8 mouse cellular contexts compared by ENCODE assay signal in the genomic region with DNA sequence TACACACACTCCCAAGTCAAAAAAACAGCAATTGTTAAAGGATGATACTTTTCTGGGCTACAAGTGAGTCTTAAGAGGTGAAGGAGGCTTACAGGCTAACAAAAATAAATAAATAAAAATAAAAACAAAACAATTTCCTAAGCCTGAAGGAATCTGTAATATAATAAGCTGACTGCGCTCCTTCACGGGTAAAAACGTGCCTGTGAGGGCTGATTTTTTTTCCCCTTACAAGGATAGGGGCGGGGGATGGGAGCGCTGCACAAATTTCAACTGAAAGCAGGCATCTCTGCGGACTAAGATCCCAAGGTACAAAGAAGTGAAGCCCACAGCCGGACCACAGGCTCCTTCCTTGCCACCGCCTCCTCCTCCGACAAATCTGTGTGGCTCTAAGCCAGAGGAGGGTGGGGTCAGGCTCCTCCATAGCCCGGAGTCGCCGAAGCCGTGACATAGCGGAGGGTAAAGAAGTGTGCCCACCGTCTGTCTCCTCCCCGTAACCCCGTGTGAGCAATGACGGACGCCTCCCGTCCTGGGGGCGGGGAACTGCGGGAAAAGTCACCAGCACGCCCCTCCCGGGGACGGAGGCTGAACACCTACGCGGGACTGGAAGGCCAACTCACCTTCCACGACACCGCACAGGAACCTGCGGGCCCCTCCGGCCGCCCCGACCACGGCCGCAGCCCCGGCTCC. TPM values are rescaled to one million over a fixed set of nuclear protein-coding genes. Genes with fewer than 3 reads are reported as not detected.
DNase-seq lines count a peak whose midpoint lies in the region; ATAC-seq and TF ChIP-seq lines count a peak whose summit lies in the region.

No protein-coding gene starts in this region.

- H3K4me1 ChIP-seq in heart, embryonic 13.5 days = peaks cover 35% of the 10 kb centered on the region
- H3K4me1 ChIP-seq in kidney, postnatal 0 days (replicated peaks; ENCODE audit: insufficient read depth, low read length) = peaks cover 14% of the 10 kb centered on the region
- peaks cover 4% of the 10 kb centered on the region for H3K4me1 ChIP-seq in liver, adult 2 months (ENCODE audit: control insufficient read depth, insufficient read depth, low read length)

- H3K27ac ChIP-seq in heart, embryonic 13.5 days (replicated peaks) = peak overlapping the region; percentile 96
- H3K27ac ChIP-seq in kidney, postnatal 0 days = peak overlapping the region; percentile 99
- peak overlapping the region; percentile 92 for H3K27ac ChIP-seq in liver, adult 2 months (replicated peaks; ENCODE audit: insufficient read depth, low read depth, low read length)

- DNase-seq in brain, embryonic 14.5 days (ENCODE audit: low read depth) = peak; percentile 82
- peak; percentile 79 for DNase-seq in kidney, postnatal 0 days (ENCODE audit: low spot score)
- DNase-seq in liver, adult 2 months (ENCODE audit: extremely low read depth, low read depth, low spot score) = peak; percentile 46
- peak; percentile 55 for DNase-seq in splenic B cell, adult 2 months (ENCODE audit: low read depth, low spot score)

- ATAC-seq in erythroblast, adult 5-6 weeks (replicated peaks; ENCODE audit: low FRiP score, poor library complexity, severe bottlenecking) = peak; percentile 77
- peak; percentile 39 for ATAC-seq in heart, embryonic 13.5 days (ENCODE audit: extremely low read depth, insufficient number of reproducible peaks, low FRiP score, low TSS enrichment)
- ATAC-seq in kidney, postnatal 0 days (replicated peaks; ENCODE audit: low FRiP score, low read depth) = peak; percentile 67
- peak; percentile 21; the same call in 1 of the 2 replicates for ATAC-seq in monocyte, adult 5-6 weeks (replicated peaks; ENCODE audit: insufficient number of reproducible peaks, low FRiP score, low TSS enrichment, poor library complexity, severe bottlenecking)

- H3K4me3 ChIP-seq in C2C12 (ENCODE audit: insufficient read depth, poor library complexity, severe bottlenecking) = peak overlapping the region; percentile 87
- peak overlapping the region; percentile 83 for H3K4me3 ChIP-seq in heart, embryonic 13.5 days
- H3K4me3 ChIP-seq in kidney, postnatal 0 days (replicated peaks; ENCODE audit: low read depth, low read length) = peak overlapping the region; percentile 92
- peak overlapping the region; percentile 99 for H3K4me3 ChIP-seq in liver, adult 2 months (ENCODE audit: insufficient read depth, low read depth, low read length)

- peaks cover 58% of the 10 kb centered on the region for H3K79me2 ChIP-seq in C2C12 (ENCODE audit: control insufficient read depth, insufficient read depth)
- H3K79me2 ChIP-seq in liver, adult 2 months (ENCODE audit: control insufficient read depth, insufficient read depth, low read length) = peaks cover 25% of the 10 kb centered on the region

- peak overlapping the region; percentile 95 for H3K9ac ChIP-seq in heart, embryonic 13.5 days
- peak overlapping the region; percentile 94 for H3K9ac ChIP-seq in kidney, postnatal 0 days (ENCODE audit: low read depth, low read length)
- peak overlapping the region; percentile 97 for H3K9ac ChIP-seq in liver, adult 2 months (ENCODE audit: low read depth, low read length)

- H3ac ChIP-seq in C2C12 (ENCODE audit: control insufficient read depth, insufficient read length, low read depth) = peak overlapping the region; percentile 89

- no peak for TF ChIP-seq POLR2A in brain, embryonic 14.5 days (IDR thresholded peaks at IDR 0.05; ENCODE audit: borderline replicate concordance, extremely low read depth, insufficient read depth, insufficient read length, poor library complexity, severe bottlenecking)
- no peak for TF ChIP-seq POLR2A in liver, adult 2 months (IDR thresholded peaks at IDR 0.05; ENCODE audit: extremely low read depth, insufficient read depth, low read length)

- H3K79me3 ChIP-seq in C2C12 (ENCODE audit: low read depth) = peaks cover 53% of the 10 kb centered on the region

- no peaks in the 10 kb centered on the region for H3K27me3 ChIP-seq in C2C12 (ENCODE audit: control insufficient read depth, insufficient read depth, insufficient read length)
- no peaks in the 10 kb centered on the region for H3K27me3 ChIP-seq in heart, embryonic 13.5 days (replicated peaks)
- no peaks in the 10 kb centered on the region for H3K27me3 ChIP-seq in kidney, postnatal 0 days (ENCODE audit: insufficient read depth, low read length)
- no peaks in the 10 kb centered on the region for H3K27me3 ChIP-seq in liver, adult 2 months (ENCODE audit: control insufficient read depth, insufficient read depth, low read length)
- no peaks in the 10 kb centered on the region for H3K27me3 ChIP-seq in splenic B cell, adult 2 months (ENCODE audit: control insufficient read depth, insufficient read depth, low read length, poor library complexity, severe bottlenecking)

- WGBS in heart, embryonic 13.5 days = under 1% methylated on average over 36 of the region's 36 CpGs
- 0% methylated on average over 36 of the region's 36 CpGs for WGBS in kidney, postnatal 0 days
- WGBS in liver, adult 2 months = under 1% methylated on average over 36 of the region's 36 CpGs

- H3K36me3 ChIP-seq in C2C12 (ENCODE audit: control insufficient read depth, insufficient read depth) = peaks cover 31% of the 10 kb centered on the region
- peaks cover 37% of the 10 kb centered on the region for H3K36me3 ChIP-seq in heart, embryonic 13.5 days
- peaks cover 14% of the 10 kb centered on the region for H3K36me3 ChIP-seq in kidney, postnatal 0 days (ENCODE audit: insufficient read depth, low read length)
- peaks cover 12% of the 10 kb centered on the region; the same call in 1 of the 2 replicates for H3K36me3 ChIP-seq in liver, adult 2 months (ENCODE audit: control insufficient read depth, insufficient read depth, low read length)
- H3K36me3 ChIP-seq in splenic B cell, adult 2 months (ENCODE audit: control insufficient read depth, insufficient read depth, low read length, poor library complexity, severe bottlenecking) = no peaks in the 10 kb centered on the region

- no peak for TF ChIP-seq CTCF in C2C12 (IDR thresholded peaks at IDR 0.05; ENCODE audit: control insufficient read depth, insufficient read depth, insufficient read length)
- no peak for TF ChIP-seq CTCF in brain, embryonic 14.5 days (IDR thresholded peaks at IDR 0.05; ENCODE audit: borderline replicate concordance, extremely low read depth, insufficient read depth, insufficient read length)
- no peak for TF ChIP-seq CTCF in kidney, postnatal 0 days (IDR thresholded peaks at IDR 0.05; ENCODE audit: low read depth)
- TF ChIP-seq CTCF in liver, adult 2 months (IDR thresholded peaks at IDR 0.05; ENCODE audit: low read depth, low read length) = no peak

- no peaks in the 10 kb centered on the region for H3K9me3 ChIP-seq in heart, embryonic 13.5 days
- no peaks in the 10 kb centered on the region for H3K9me3 ChIP-seq in kidney, postnatal 0 days (replicated peaks; ENCODE audit: low read length)

- H3K4me2 ChIP-seq in heart, embryonic 13.5 days = peak overlapping the region; percentile 73
- H3K4me2 ChIP-seq in kidney, postnatal 0 days (ENCODE audit: low read length) = peak overlapping the region; percentile 66

TF ChIP-seq in C2C12, 6 proteins besides CTCF, POLR2A, EP300 and RAD21 (continues in another document):
- TF ChIP-seq MAX (IDR thresholded peaks at IDR 0.05) (no peak), USF1 (IDR thresholded peaks at IDR 0.05; ENCODE audit: low read depth) (no peak), FOSL1 (IDR thresholded peaks at IDR 0.05; ENCODE audit: insufficient read depth, low read length, poor library complexity, severe bottlenecking) (no peak)

RNA-seq across cellular contexts. Expression of a gene that starts 1.2 kb away (rescaled TPM):
- polyA plus RNA-seq in C2C12 (2012; fragmentation: generic; extraction: Trizol) = 12.1 TPM
- 125 and 156 TPM in 2 replicates for polyA plus RNA-seq in brain, embryonic 14.5 days (2012; rRNA removed)
- total RNA-seq in erythroblast, adult 5-6 weeks (2015; ENCODE audit: low replicate concordance) = 124 and 142 TPM in 2 replicates
- 257 and 309 TPM in 2 replicates for total RNA-seq in erythroblast, adult 5-6 weeks (2017; ENCODE audit: low replicate concordance)
- polyA plus RNA-seq in heart, embryonic 13.5 days (2015; fragmentation: Nextera tagmentation; extraction: Ambion mirVana) = 32.6 and 33.4 TPM in 2 replicates
- polyA plus RNA-seq in kidney, postnatal 0 days (2015; fragmentation: Nextera tagmentation; extraction: Ambion mirVana) = 32.8 and 33.0 TPM in 2 replicates
- total RNA-seq in liver, adult 2 months (2014; rRNA removed) = 44.3 and 51.1 TPM in 2 replicates
- polyA plus RNA-seq in liver, adult 2 months (2012; rRNA removed) = 9.4 and 11.1 TPM in 2 replicates
- total RNA-seq in monocyte, adult 5-6 weeks (2017) = 301 to 380 TPM (median 322 TPM) in 3 replicates

RNA-seq across cellular contexts. Expression of a gene that starts 33.1 kb away (rescaled TPM):
- polyA plus RNA-seq in C2C12 (2012; fragmentation: generic; extraction: Trizol) = 175 TPM
- 50.0 and 70.1 TPM in 2 replicates for polyA plus RNA-seq in brain, embryonic 14.5 days (2012; rRNA removed)
- total RNA-seq in erythroblast, adult 5-6 weeks (2015; ENCODE audit: low replicate concordance) = 11.1 and 12.3 TPM in 2 replicates
- 9.4 and 22.3 TPM in 2 replicates for total RNA-seq in erythroblast, adult 5-6 weeks (2017; ENCODE audit: low replicate concordance)
- 9.9 and 11.2 TPM in 2 replicates for polyA plus RNA-seq in heart, embryonic 13.5 days (2015; fragmentation: Nextera tagmentation; extraction: Ambion mirVana)
- polyA plus RNA-seq in kidney, postnatal 0 days (2015; fragmentation: Nextera tagmentation; extraction: Ambion mirVana) = 16.7 and 18.0 TPM in 2 replicates
- total RNA-seq in liver, adult 2 months (2014; rRNA removed) = 23.0 and 29.1 TPM in 2 replicates
- 31.7 and 32.2 TPM in 2 replicates for polyA plus RNA-seq in liver, adult 2 months (2012; rRNA removed)
- 33.8 to 73.5 TPM (median 54.3 TPM) in 3 replicates for total RNA-seq in monocyte, adult 5-6 weeks (2017)

RNA-seq across cellular contexts. Expression of a gene that starts 33.4 kb away (rescaled TPM):
- polyA plus RNA-seq in C2C12 (2012; fragmentation: generic; extraction: Trizol) = not detected
- 9.0 and 10.2 TPM in 2 replicates for polyA plus RNA-seq in brain, embryonic 14.5 days (2012; rRNA removed)
- total RNA-seq in erythroblast, adult 5-6 weeks (2015; ENCODE audit: low replicate concordance) = not detected in 2 replicates
- 0.98 TPM in 1 of 2 replicates, not detected in the other for total RNA-seq in erythroblast, adult 5-6 weeks (2017; ENCODE audit: low replicate concordance)
- polyA plus RNA-seq in heart, embryonic 13.5 days (2015; fragmentation: Nextera tagmentation; extraction: Ambion mirVana) = 0.66 and 0.76 TPM in 2 replicates
- polyA plus RNA-seq in kidney, postnatal 0 days (2015; fragmentation: Nextera tagmentation; extraction: Ambion mirVana) = 1.5 and 1.6 TPM in 2 replicates
- not detected in 2 replicates for total RNA-seq in liver, adult 2 months (2014; rRNA removed)
- 0.02 and 0.04 TPM in 2 replicates for polyA plus RNA-seq in liver, adult 2 months (2012; rRNA removed)
- total RNA-seq in monocyte, adult 5-6 weeks (2017) = not detected in 3 replicates

RNA-seq across cellular contexts. Expression of a gene that starts 39.7 kb away (rescaled TPM):
- not detected for polyA plus RNA-seq in C2C12 (2012; fragmentation: generic; extraction: Trizol)
- 1.8 and 2.0 TPM in 2 replicates for polyA plus RNA-seq in brain, embryonic 14.5 days (2012; rRNA removed)
- not detected in 2 replicates for total RNA-seq in erythroblast, adult 5-6 weeks (2015; ENCODE audit: low replicate concordance)
- total RNA-seq in erythroblast, adult 5-6 weeks (2017; ENCODE audit: low replicate concordance) = not detected in 2 replicates
- 0.25 and 0.37 TPM in 2 replicates for polyA plus RNA-seq in heart, embryonic 13.5 days (2015; fragmentation: Nextera tagmentation; extraction: Ambion mirVana)
- polyA plus RNA-seq in kidney, postnatal 0 days (2015; fragmentation: Nextera tagmentation; extraction: Ambion mirVana) = 20.8 and 24.2 TPM in 2 replicates
- not detected in 2 replicates for total RNA-seq in liver, adult 2 months (2014; rRNA removed)
- polyA plus RNA-seq in liver, adult 2 months (2012; rRNA removed) = not detected in 2 replicates
- not detected in 3 replicates for total RNA-seq in monocyte, adult 5-6 weeks (2017)

Comparison
In these comparisons a context has a peak if more than half of its experiments do, and no peak if none do; other contexts are left out.
1. Peak in every context shown above with its lines: DNase-seq, ATAC-seq, H3K4me3 ChIP-seq and H3K27ac ChIP-seq.
2. ATAC-seq: peak in every context shown above with its lines; median percentile 77 in erythroblast, adult 5-6 weeks; 67 in kidney, postnatal 0 days; 39 in heart, embryonic 13.5 days; 21 in monocyte, adult 5-6 weeks.